Mouse (Mus musculus): ENCODE results near the gene Uhrf2.

DNA sequence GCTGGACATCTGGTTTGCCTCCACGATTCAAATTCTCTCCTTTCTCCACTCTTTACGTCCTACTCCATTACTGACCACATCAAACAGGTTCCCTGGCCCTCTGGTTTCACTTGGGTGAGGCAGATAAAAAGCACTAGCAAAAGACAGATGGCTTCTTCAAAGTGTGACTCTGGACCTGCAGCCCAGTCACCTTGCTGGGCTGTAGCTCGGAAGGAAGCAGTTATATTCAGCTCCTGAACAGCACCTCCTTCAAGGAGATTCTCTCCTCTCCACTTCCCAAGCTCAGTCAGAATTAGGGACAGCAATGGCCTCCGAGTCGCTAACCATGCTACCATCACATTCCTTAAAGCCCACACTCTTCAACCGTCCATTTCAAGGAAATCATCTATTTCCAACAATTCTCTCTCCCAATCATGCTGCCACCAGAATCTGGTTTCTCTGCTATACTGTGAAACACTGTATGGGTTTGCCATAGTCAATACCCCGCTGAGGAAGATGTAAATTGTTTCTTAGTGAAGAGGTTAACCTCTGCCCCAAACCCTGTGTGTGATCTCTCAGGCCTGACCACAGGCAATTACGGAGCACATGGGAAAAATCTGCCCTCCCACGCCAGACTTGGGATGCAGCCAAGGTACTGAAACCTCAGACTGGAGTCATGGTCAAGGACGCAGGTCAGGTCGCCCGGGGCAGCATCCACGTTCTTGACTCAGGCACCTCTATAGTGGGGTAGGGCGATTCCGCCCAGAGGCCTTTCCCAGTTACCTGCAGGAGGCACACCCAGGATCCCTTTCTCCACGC, 45.9 kb upstream of the Uhrf2 start:
- TF ChIP-seq TAL1 (conservative IDR thresholded peaks at IDR 0.05; ENCODE audit: low read depth, low read length) (no peak), POLR2AphosphoS5 (IDR thresholded peaks at IDR 0.05; ENCODE audit: insufficient replicate concordance, low read depth, low read length) (no peak)
